Mouse (Mus musculus) adipocyte (in vitro differentiated cells): ENCODE measurements around the gene Proser1.

Experiments
- DNase-seq: peaks from one replicate; pipeline ENCODE4 v3.0.0-alpha.2; 2016; ENCODE audit warnings: low spot score

The Proser1 gene

GRCm38 (mm10) chr3:53466481-53466880, 3.0 kb downstream of the Proser1 start:
- DNase-seq: no peak

- no peak for DNase-seq
These were observed 3.9 kb downstream of the Proser1 start for GRCm38 (mm10) chr3:53467356-53467755.

GRCm38 (mm10) chr3:53469650-53470049, 6.2 kb downstream of the Proser1 start:
- DNase-seq: no peak

GRCm38 (mm10) chr3:53472061-53472460, 8.6 kb downstream of the Proser1 start:
- no peak for DNase-seq

- DNase-seq: no peak
These were observed 10.7 kb downstream of the Proser1 start for GRCm38 (mm10) chr3:53474179-53474578.

- peak; percentile 31 for DNase-seq
These were observed 12.4 kb downstream of the Proser1 start for GRCm38 (mm10) chr3:53475889-53476288.

GRCm38 (mm10) chr3:53477468-53477867, 14.0 kb downstream of the Proser1 start:
- DNase-seq: no peak

GRCm38 (mm10) chr3:53478419-53479046, 15.1 kb downstream of the Proser1 start:
- no peak for DNase-seq

GRCm38 (mm10) chr3:53483414-53484059, 20.1 kb downstream of the Proser1 start:
- no peak for DNase-seq

GRCm38 (mm10) chr3:53486561-53486960, 23.1 kb downstream of the Proser1 start:
- DNase-seq: no peak

- DNase-seq: no peak
These were observed 23.6 kb downstream of the Proser1 start for GRCm38 (mm10) chr3:53486996-53487576.

- DNase-seq: no peak
These were observed 24.9 kb downstream of the Proser1 start, which contains the start of gene Stoml3 for GRCm38 (mm10) chr3:53488353-53488752. TSS of gene Stoml3 (plus strand) at chr3:53488653.

GRCm38 (mm10) chr3:53498351-53498905, 35.0 kb downstream of the Proser1 start:
- DNase-seq: no peak

- peak; percentile 16 for DNase-seq
These were observed 39.0 kb downstream of the Proser1 start for GRCm38 (mm10) chr3:53502428-53502827.

GRCm38 (mm10) chr3:53513096-53513495, 49.6 kb downstream of the Proser1 start:
- DNase-seq: no peak

- no peak for DNase-seq
These were observed 51.0 kb downstream of the Proser1 start for GRCm38 (mm10) chr3:53514221-53515065.

- no peak for DNase-seq
These were observed 59.3 kb downstream of the Proser1 start for GRCm38 (mm10) chr3:53522794-53523193.

GRCm38 (mm10) chr3:53525737-53526136, 62.3 kb downstream of the Proser1 start:
- no peak for DNase-seq

- no peak for DNase-seq
These were observed 66.8 kb downstream of the Proser1 start for GRCm38 (mm10) chr3:53530305-53530704.
